ENCODE assay signal across 10 mouse cellular contexts in genomic region chr3:146766701-146767181, GRCm38 (mm10). TPM values are rescaled to one million over a fixed set of nuclear protein-coding genes. Genes with fewer than 3 reads are reported as not detected.
A peak's percentile ranks its signal among the peaks of the same experiment; 100 is the strongest.
DNase-seq lines count a peak whose midpoint lies in the region; ATAC-seq and TF ChIP-seq lines count a peak whose summit lies in the region.
"Had no signal": no experiment of that assay in that cellular context is flagged by ENCODE, and none has a peak within 500 bp of the region (broad histone marks: within the 10 kb centered on the region; RNA-seq: fewer than 3 reads in every experiment).

No protein-coding gene starts in this region.

- peaks cover 17% of the 10 kb centered on the region for H3K4me1 ChIP-seq in liver, postnatal 0 days (ENCODE audit: insufficient read depth)
- H3K4me1 ChIP-seq in liver, embryonic 12.5 days, result peaks cover 66% of the 10 kb centered on the region
- peaks cover 32% of the 10 kb centered on the region for H3K4me1 ChIP-seq in heart, embryonic 15.5 days (replicated peaks)
- H3K4me1 ChIP-seq in olfactory bulb, adult 2 months (ENCODE audit: control insufficient read depth, insufficient read depth, low read length), result peaks cover 14% of the 10 kb centered on the region

- TF ChIP-seq POLR2A in olfactory bulb, adult 2 months (IDR thresholded peaks at IDR 0.05; ENCODE audit: insufficient read depth, low read depth, low read length), result no peak

- no peak for TF ChIP-seq EP300 in liver, postnatal 0 days (IDR thresholded peaks at IDR 0.05; ENCODE audit: low read depth)

- no peaks in the 10 kb centered on the region for H3K36me3 ChIP-seq in liver, postnatal 0 days (replicated peaks; ENCODE audit: insufficient read depth, low read length)
- H3K36me3 ChIP-seq in liver, embryonic 12.5 days, result no peaks in the 10 kb centered on the region; the same call in 1 of the 2 replicates
- no peaks in the 10 kb centered on the region for H3K36me3 ChIP-seq in heart, embryonic 15.5 days

- TF ChIP-seq CTCF in liver, postnatal 0 days (IDR thresholded peaks at IDR 0.05; ENCODE audit: low read depth), result no peak
- no peak for TF ChIP-seq CTCF in olfactory bulb, adult 2 months (IDR thresholded peaks at IDR 0.05; ENCODE audit: insufficient read depth, low read depth, low read length)

- H3K9me3 ChIP-seq in liver, postnatal 0 days (ENCODE audit: low read length), result no peaks in the 10 kb centered on the region
- H3K9me3 ChIP-seq in liver, embryonic 12.5 days (replicated peaks), result no peaks in the 10 kb centered on the region
- H3K9me3 ChIP-seq in heart, embryonic 15.5 days (replicated peaks), result no peaks in the 10 kb centered on the region
- H3K9me3 ChIP-seq: limb, embryonic 13.5 days had no signal

- H3K9ac ChIP-seq in liver, postnatal 0 days (replicated peaks), result no peak overlapping the region
- H3K9ac ChIP-seq in liver, embryonic 12.5 days, result no peak overlapping the region
- peak overlapping the region; percentile 34; the same call in 1 of the 2 replicates for H3K9ac ChIP-seq in heart, embryonic 15.5 days
- H3K9ac ChIP-seq: limb, embryonic 13.5 days had no signal

- ATAC-seq in frontal cortex, adult (ENCODE audit: low TSS enrichment), result peak; percentile 41
- ATAC-seq in liver, postnatal 0 days, result peak; percentile 40
- ATAC-seq in liver, embryonic 12.5 days, result no peak
- peak; percentile 68 for ATAC-seq in heart, embryonic 15.5 days (replicated peaks; ENCODE audit: insufficient number of reproducible peaks, insufficient read depth, low FRiP score, low read depth)

- DNase-seq in frontal cortex, postnatal 10 days (ENCODE audit: low spot score in 2 of 2), result no peak
- no peak for DNase-seq in liver, postnatal 0 days
- DNase-seq in adipocyte (ENCODE audit: low spot score), result no peak
- no peak for DNase-seq in adrenal gland, postnatal 25 days
- DNase-seq: adrenal gland, adult 2 months had no signal

- 67% methylated on average over 8 of the region's 8 CpGs for WGBS in liver, postnatal 0 days (ENCODE audit: insufficient replicate concordance)
- WGBS in liver, embryonic 12.5 days (ENCODE audit: insufficient replicate concordance), result 65% methylated on average over 8 of the region's 8 CpGs
- 18% methylated on average over 8 of the region's 8 CpGs for WGBS in heart, embryonic 15.5 days
- 25% methylated on average over 8 of the region's 8 CpGs for WGBS in olfactory bulb, adult 2 months

- H3K27me3 ChIP-seq in liver, postnatal 0 days (ENCODE audit: insufficient read depth, low read length), result no peaks in the 10 kb centered on the region
- H3K27me3 ChIP-seq in liver, embryonic 12.5 days (replicated peaks), result no peaks in the 10 kb centered on the region
- no peaks in the 10 kb centered on the region for H3K27me3 ChIP-seq in heart, embryonic 15.5 days
- H3K27me3 ChIP-seq: limb, embryonic 13.5 days had no signal

- H3K4me2 ChIP-seq in liver, postnatal 0 days (ENCODE audit: low read depth, low read length), result no peak overlapping the region
- H3K4me2 ChIP-seq in liver, embryonic 12.5 days, result no peak overlapping the region
- peak overlapping the region; percentile 57 for H3K4me2 ChIP-seq in heart, embryonic 15.5 days
- H3K4me2 ChIP-seq: limb, embryonic 13.5 days had no signal

- H3K27ac ChIP-seq in liver, postnatal 0 days (ENCODE audit: low read depth), result peak overlapping the region; percentile 44; the same call in 1 of the 2 replicates
- no peak overlapping the region for H3K27ac ChIP-seq in liver, embryonic 12.5 days
- H3K27ac ChIP-seq in heart, embryonic 15.5 days, result peak overlapping the region; percentile 68
- peak overlapping the region; percentile 2; the same call in 1 of the 2 replicates for H3K27ac ChIP-seq in olfactory bulb, adult 2 months (ENCODE audit: insufficient read depth, low read depth, low read length)
- H3K27ac ChIP-seq: limb, embryonic 13.5 days had no signal

- H3K4me3 ChIP-seq in liver, postnatal 0 days (ENCODE audit: low read depth, low read length), result no peak overlapping the region
- no peak overlapping the region for H3K4me3 ChIP-seq in liver, embryonic 12.5 days
- H3K4me3 ChIP-seq in heart, embryonic 15.5 days, result peak overlapping the region; percentile 33
- no peak overlapping the region for H3K4me3 ChIP-seq in olfactory bulb, adult 2 months (ENCODE audit: insufficient read depth, low read depth, low read length)
- H3K4me3 ChIP-seq: limb, embryonic 13.5 days had no signal

RNA-seq across cellular contexts. Expression of gene Prkacb, which starts 46.0 kb away (rescaled TPM):
- polyA plus RNA-seq in liver, postnatal 0 days (2015; fragmentation: Nextera tagmentation; extraction: Ambion mirVana), result 14.1 and 15.4 TPM in 2 replicates
- 22.2 and 23.9 TPM in 2 replicates for polyA plus RNA-seq in liver, embryonic 12.5 days (2016; fragmentation: Nextera tagmentation; extraction: Ambion mirVana)
- 46.8 and 52.7 TPM in 2 replicates for polyA plus RNA-seq in heart, embryonic 15.5 days (2015; fragmentation: Nextera tagmentation; extraction: Ambion mirVana)
- polyA plus RNA-seq in olfactory bulb, adult 2 months (2012; ENCODE audit: insufficient read depth, insufficient read length, low replicate concordance, missing spikeins), result 239 and 324 TPM in 2 replicates
- 78.9 and 124 TPM in 2 replicates for total RNA-seq in adrenal gland, postnatal 25 days (2021)
